Mouse (Mus musculus): ENCODE data around the gene Actr1a.
A peak's percentile ranks its signal among the peaks of the same experiment; 100 is the strongest.

DNA sequence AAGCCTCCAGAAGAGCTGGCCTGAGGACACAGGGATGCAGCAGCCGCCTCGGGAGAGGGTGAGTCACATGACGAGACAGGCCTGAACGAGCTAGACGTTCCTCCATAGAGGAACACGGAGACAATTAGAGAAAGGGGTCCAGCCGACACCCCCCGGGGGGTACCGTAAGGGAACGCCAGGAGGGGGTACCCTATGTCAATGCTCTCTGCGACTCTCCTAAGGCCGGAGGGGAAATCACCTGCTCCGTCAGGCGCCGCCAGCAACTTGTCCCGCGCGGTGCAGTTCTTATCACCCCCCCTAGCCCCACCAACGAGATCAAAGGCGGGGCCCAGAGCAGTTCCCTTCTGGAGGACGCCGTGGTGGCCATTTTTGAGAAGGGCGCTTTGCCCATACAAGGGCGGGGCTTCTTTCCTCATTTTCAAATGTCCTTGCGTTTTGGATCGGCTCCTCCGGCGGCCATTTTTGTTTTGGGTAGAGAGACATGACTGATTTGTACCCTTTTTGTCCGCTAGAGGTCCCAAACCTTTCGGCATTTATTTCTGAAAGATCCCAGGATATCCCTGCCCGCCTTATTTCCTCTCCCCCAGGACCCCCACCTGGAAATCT lies 57.1 kb downstream of the Actr1a start, which contains the start of gene Cuedc2:
- TF ChIP-seq EP300 (IDR thresholded peaks at IDR 0.05; ENCODE audit: insufficient read depth, low read depth, low read length) (peak; percentile 64; the same call in 1 of the 2 replicates), CTCF (IDR thresholded peaks at IDR 0.05) (peak; percentile 87)

Measured in heart, adult 2 months (tissue).